Mouse (Mus musculus) gastrocnemius, postnatal 14 days (tissue): Measurements from ENCODE around the gene Top2b. TPM values are rescaled to one million over a fixed set of nuclear protein-coding genes. Genes with fewer than 3 reads are reported as not detected.

Source experiments
- DNase-seq: peaks from one replicate; pipeline ENCODE4 v3.0.0; 2021; ENCODE audit warnings: mixed read lengths
- intact Hi-C: fragments of 180-260 bp; cut with DNase I; formaldehyde crosslinking; loops from one replicate; pipeline ENCODE4 v1.15.1; 2025; ENCODE audit warnings: low total_unique reads
- long read RNA-seq, 2 experiments: library from polyadenylated mRNA; stranded (forward); transcript quantifications; one replicate each; pipeline ENCODE4 v2.0.0; 2021
- total RNA-seq, 2 experiments: library from RNA; stranded (reverse); gene quantifications; 2 replicates each; pipeline ENCODE4 v1.2.3; 2021

The Top2b gene
- 10 to 100 TPM; 38.9 to 50.6 TPM for total RNA-seq
- long read RNA-seq, experiment 1, full-length matches to known transcripts, result 13 of 19 reads
- long read RNA-seq, experiment 1, partial matches to known transcripts, result 4 of 19 reads
- long read RNA-seq, experiment 1, other reads (novel, unspliced or antisense), result 2 of 19 reads
- long read RNA-seq, experiment 2, full-length matches to known transcripts, result 16 of 19 reads
- long read RNA-seq, experiment 2, partial matches to known transcripts, result 3 of 19 reads
- long read RNA-seq, experiment 2, other reads (novel, unspliced or antisense), result 0 of 19 reads

GRCm38 (mm10) chr14:16364878-16365337 lies at the start of gene Top2b:
Gene Top2b, plus strand, starts transcription at chr14:16365179.
- peak; percentile 95 for DNase-seq

GRCm38 (mm10) chr14:16316715-16317114 lies 48.3 kb upstream of the Top2b start:
- intact Hi-C loops, result no loop called here
- DNase-seq, result no peak

More at GRCm38 (mm10) chr14:16364878-16365337, at the start of gene Top2b:
- intact Hi-C loops, result loop anchor here (10.0 kb wide), 1 partner anchor 120 kb away; the partner anchor contains the start of genes Ngly1 and Oxsm

GRCm38 (mm10) chr14:16319818-16320217 lies 45.2 kb upstream of the Top2b start:
- DNase-seq, result no peak
- intact Hi-C loops, result no loop called here

GRCm38 (mm10) chr14:16324394-16324793 lies 40.6 kb upstream of the Top2b start:
- no peak for DNase-seq
- intact Hi-C loops, result no loop called here

- no peak for DNase-seq
- intact Hi-C loops, result no loop called here
Measured at GRCm38 (mm10) chr14:16325208-16325607, 39.8 kb upstream of the Top2b start.

- intact Hi-C loops, result no loop called here
- DNase-seq, result peak; percentile 67
Measured at GRCm38 (mm10) chr14:16328531-16328930, 36.4 kb upstream of the Top2b start.

- intact Hi-C loops, result no loop called here
- DNase-seq, result no peak
Measured at GRCm38 (mm10) chr14:16328959-16329480, 36.0 kb upstream of the Top2b start.

- no peak for DNase-seq
- intact Hi-C loops, result no loop called here
Measured at GRCm38 (mm10) chr14:16329756-16330155, 35.2 kb upstream of the Top2b start.

GRCm38 (mm10) chr14:16334260-16334659 lies 30.7 kb upstream of the Top2b start:
- no peak for DNase-seq
- intact Hi-C loops, result no loop called here

GRCm38 (mm10) chr14:16335835-16336417 lies 29.1 kb upstream of the Top2b start:
- intact Hi-C loops, result no loop called here
- DNase-seq, result no peak

GRCm38 (mm10) chr14:16347505-16347904 lies 17.5 kb upstream of the Top2b start:
- DNase-seq, result no peak
- intact Hi-C loops, result no loop called here

GRCm38 (mm10) chr14:16359704-16360103 lies 5.3 kb upstream of the Top2b start:
- DNase-seq, result no peak
- intact Hi-C loops, result loop anchor here (10.0 kb wide), 1 partner anchor 115 kb away; the partner anchor contains the start of genes Ngly1 and Oxsm

- peak; percentile 71 for DNase-seq
- intact Hi-C loops, result loop anchor here (10.0 kb wide), 1 partner anchor 119 kb away; the partner anchor contains the start of genes Ngly1 and Oxsm
Measured at GRCm38 (mm10) chr14:16364161-16364831, 683 bp upstream of the Top2b start.

GRCm38 (mm10) chr14:16365362-16366173 lies 589 bp downstream of the Top2b start:
- peak; percentile 74 for DNase-seq
- intact Hi-C loops, result loop anchor here (10.0 kb wide), 1 partner anchor 121 kb away; the partner anchor contains the start of genes Ngly1 and Oxsm

- intact Hi-C loops, result loop anchor here (10.0 kb wide), 1 partner anchor 122 kb away; the partner anchor contains the start of genes Ngly1 and Oxsm
- DNase-seq, result no peak
Measured at GRCm38 (mm10) chr14:16366174-16366889, 1.4 kb downstream of the Top2b start.

- intact Hi-C loops, result loop anchor here (10.0 kb wide), 1 partner anchor 122 kb away; the partner anchor contains the start of genes Ngly1 and Oxsm
- no peak for DNase-seq
Measured at GRCm38 (mm10) chr14:16366986-16367385, 2.0 kb downstream of the Top2b start.

GRCm38 (mm10) chr14:16372761-16373160 lies 7.8 kb downstream of the Top2b start:
- no peak for DNase-seq
- intact Hi-C loops, result no loop called here

GRCm38 (mm10) chr14:16373190-16373589 lies 8.2 kb downstream of the Top2b start:
- DNase-seq, result no peak
- intact Hi-C loops, result no loop called here
